Comparison of ENCODE assay signal across 19 mouse cellular contexts in genomic region chr1:68787409-68788015, GRCm38 (mm10).
DNase-seq lines count a peak whose midpoint lies in the region; ATAC-seq lines count a peak whose summit lies in the region.
"Had no signal": no experiment of that assay in that cellular context is flagged by ENCODE, and none has a peak within 500 bp of the region (broad histone marks: within the 10 kb centered on the region; RNA-seq: fewer than 3 reads in every experiment).

No protein-coding gene starts in this region.

- no peak overlapping the region for H3K4me2 ChIP-seq in forebrain, embryonic 13.5 days
- H3K4me2 ChIP-seq in forebrain, embryonic 16.5 days (ENCODE audit: low read length) = no peak overlapping the region
- no peak overlapping the region for H3K4me2 ChIP-seq in kidney, embryonic 15.5 days
- no peak overlapping the region for H3K4me2 ChIP-seq in neural tube, embryonic 13.5 days
- H3K4me2 ChIP-seq in neural tube, embryonic 15.5 days = no peak overlapping the region
- H3K4me2 ChIP-seq: embryonic facial prominence, embryonic 13.5 days; forebrain, embryonic 15.5 days; limb, embryonic 13.5 days; stomach, embryonic 15.5 days had no signal

- H3K4me1 ChIP-seq in forebrain, embryonic 13.5 days = no peaks in the 10 kb centered on the region
- no peaks in the 10 kb centered on the region; the same call in 1 of the 2 replicates for H3K4me1 ChIP-seq in forebrain, embryonic 16.5 days (replicated peaks; ENCODE audit: control insufficient read depth, insufficient read depth, low read length)
- 0 out of 2 replicates have a peak, but pooled peaks cover 2% of the 10 kb centered on the region for H3K4me1 ChIP-seq in kidney, embryonic 15.5 days
- H3K4me1 ChIP-seq in neural tube, embryonic 13.5 days (replicated peaks) = peaks cover 8% of the 10 kb centered on the region
- H3K4me1 ChIP-seq in neural tube, embryonic 15.5 days = no peaks in the 10 kb centered on the region
- H3K4me1 ChIP-seq: forebrain, embryonic 15.5 days; stomach, embryonic 15.5 days had no signal

- no peak overlapping the region for H3K27ac ChIP-seq in forebrain, embryonic 13.5 days
- H3K27ac ChIP-seq in forebrain, embryonic 16.5 days (ENCODE audit: low read length) = no peak overlapping the region
- H3K27ac ChIP-seq in kidney, embryonic 15.5 days = no peak overlapping the region
- no peak overlapping the region for H3K27ac ChIP-seq in neural tube, embryonic 13.5 days (replicated peaks)
- no peak overlapping the region for H3K27ac ChIP-seq in neural tube, embryonic 15.5 days (replicated peaks)
- H3K27ac ChIP-seq: embryonic facial prominence, embryonic 13.5 days; forebrain, embryonic 15.5 days; limb, embryonic 13.5 days; macrophage; stomach, embryonic 15.5 days had no signal

- no peak for DNase-seq in kidney, adult 9 months
- DNase-seq in cerebellum, adult 11 months = no peak
- DNase-seq in testis, postnatal 10 days (ENCODE audit: low spot score) = no peak
- DNase-seq: cerebellum, adult 2 months; gastrocnemius, postnatal 10 days; heart, postnatal 14 days; thymus, postnatal 14 days had no signal

- H3K4me3 ChIP-seq in forebrain, embryonic 13.5 days = no peak overlapping the region
- H3K4me3 ChIP-seq in forebrain, embryonic 16.5 days (replicated peaks; ENCODE audit: low read length) = no peak overlapping the region
- no peak overlapping the region for H3K4me3 ChIP-seq in kidney, embryonic 15.5 days (replicated peaks)
- H3K4me3 ChIP-seq in neural tube, embryonic 13.5 days = no peak overlapping the region
- H3K4me3 ChIP-seq in neural tube, embryonic 15.5 days (replicated peaks) = no peak overlapping the region
- H3K4me3 ChIP-seq: embryonic facial prominence, embryonic 13.5 days; forebrain, embryonic 15.5 days; limb, embryonic 13.5 days; myocyte; stomach, embryonic 15.5 days had no signal

- WGBS in forebrain, embryonic 13.5 days = 68% methylated on average over 4 of the region's 4 CpGs
- WGBS in forebrain, embryonic 16.5 days = 62% methylated on average over 4 of the region's 4 CpGs
- 10% methylated on average over 4 of the region's 4 CpGs for WGBS in kidney, embryonic 15.5 days
- WGBS in neural tube, embryonic 13.5 days = 38% methylated on average over 4 of the region's 4 CpGs
- 38% methylated on average over 4 of the region's 4 CpGs for WGBS in neural tube, embryonic 15.5 days

- no peaks in the 10 kb centered on the region for H3K27me3 ChIP-seq in forebrain, embryonic 13.5 days
- H3K27me3 ChIP-seq in forebrain, embryonic 16.5 days (replicated peaks; ENCODE audit: control insufficient read depth, insufficient read depth, low read length) = no peaks in the 10 kb centered on the region
- no peaks in the 10 kb centered on the region for H3K27me3 ChIP-seq in kidney, embryonic 15.5 days
- no peaks in the 10 kb centered on the region for H3K27me3 ChIP-seq in neural tube, embryonic 13.5 days
- no peaks in the 10 kb centered on the region for H3K27me3 ChIP-seq in neural tube, embryonic 15.5 days (replicated peaks)
- H3K27me3 ChIP-seq: embryonic facial prominence, embryonic 13.5 days; forebrain, embryonic 15.5 days; limb, embryonic 13.5 days; Patski; stomach, embryonic 15.5 days had no signal

- H3K9me3 ChIP-seq in forebrain, embryonic 13.5 days (replicated peaks) = no peaks in the 10 kb centered on the region
- no peaks in the 10 kb centered on the region for H3K9me3 ChIP-seq in forebrain, embryonic 16.5 days (ENCODE audit: control insufficient read depth, low read length)
- no peaks in the 10 kb centered on the region for H3K9me3 ChIP-seq in kidney, embryonic 15.5 days (replicated peaks)
- H3K9me3 ChIP-seq in neural tube, embryonic 13.5 days = no peaks in the 10 kb centered on the region
- H3K9me3 ChIP-seq in neural tube, embryonic 15.5 days (replicated peaks) = no peaks in the 10 kb centered on the region
- H3K9me3 ChIP-seq: embryonic facial prominence, embryonic 13.5 days; forebrain, embryonic 15.5 days; limb, embryonic 13.5 days; stomach, embryonic 15.5 days had no signal

- no peak overlapping the region for H3K9ac ChIP-seq in forebrain, embryonic 13.5 days
- no peak overlapping the region for H3K9ac ChIP-seq in forebrain, embryonic 16.5 days (replicated peaks; ENCODE audit: low read depth, low read length)
- H3K9ac ChIP-seq in kidney, embryonic 15.5 days = no peak overlapping the region
- no peak overlapping the region for H3K9ac ChIP-seq in neural tube, embryonic 13.5 days
- no peak overlapping the region for H3K9ac ChIP-seq in neural tube, embryonic 15.5 days (replicated peaks)
- H3K9ac ChIP-seq: embryonic facial prominence, embryonic 13.5 days; forebrain, embryonic 15.5 days; limb, embryonic 13.5 days; stomach, embryonic 15.5 days had no signal

- ATAC-seq in forebrain, embryonic 13.5 days = 0 out of 2 replicates have a peak, but pooled peaks have one; percentile 16
- ATAC-seq in forebrain, embryonic 16.5 days = no peak
- peak; percentile 96 for ATAC-seq in kidney, embryonic 15.5 days (replicated peaks; ENCODE audit: low FRiP score)
- 0 out of 2 replicates have a peak, but pooled peaks have one; percentile 23 for ATAC-seq in neural tube, embryonic 13.5 days (ENCODE audit: low read depth)
- no peak for ATAC-seq in neural tube, embryonic 15.5 days (ENCODE audit: low FRiP score)
- ATAC-seq: forebrain, embryonic 15.5 days; Patski had no signal

- H3K36me3 ChIP-seq in forebrain, embryonic 13.5 days (ENCODE audit: poor library complexity, severe bottlenecking) = no peaks in the 10 kb centered on the region
- no peaks in the 10 kb centered on the region for H3K36me3 ChIP-seq in forebrain, embryonic 16.5 days (ENCODE audit: control insufficient read depth, insufficient read depth)
- no peaks in the 10 kb centered on the region for H3K36me3 ChIP-seq in kidney, embryonic 15.5 days
- H3K36me3 ChIP-seq in neural tube, embryonic 13.5 days = no peaks in the 10 kb centered on the region
- no peaks in the 10 kb centered on the region for H3K36me3 ChIP-seq in neural tube, embryonic 15.5 days
- H3K36me3 ChIP-seq: embryonic facial prominence, embryonic 13.5 days; forebrain, embryonic 15.5 days; limb, embryonic 13.5 days; stomach, embryonic 15.5 days had no signal

Comparison
In these comparisons a context has a peak if more than half of its experiments do, and no peak if none do; other contexts are left out.
1. ATAC-seq: peak in forebrain, embryonic 13.5 days (single experiment), kidney, embryonic 15.5 days (single experiment) and neural tube, embryonic 13.5 days (single experiment); none in forebrain, embryonic 16.5 days (single experiment) and neural tube, embryonic 15.5 days (single experiment).